In the genomic region with DNA sequence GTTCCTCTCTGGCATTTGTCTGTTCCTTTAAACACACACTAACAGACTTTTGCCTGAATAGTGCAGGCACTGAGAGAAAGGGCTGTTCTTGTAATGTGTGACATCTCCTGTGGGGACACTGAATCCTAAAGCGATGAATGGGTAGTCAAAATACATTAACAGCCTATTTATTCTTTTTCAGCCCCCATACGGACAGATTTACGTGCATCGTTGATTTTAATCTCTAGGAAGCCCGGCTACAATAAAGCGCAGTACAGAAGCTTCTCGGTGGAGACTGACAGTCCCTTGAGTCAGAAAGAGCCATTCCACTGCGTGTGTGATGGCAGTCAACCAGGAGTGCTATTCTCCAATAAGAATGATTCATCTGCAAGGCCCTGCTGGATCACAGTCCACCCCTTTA, we compare ENCODE assay signal across 13 mouse cellular contexts.
DNase-seq lines count a peak whose midpoint lies in the region; ATAC-seq and TF ChIP-seq lines count a peak whose summit lies in the region.
"Had no signal": no experiment of that assay in that cellular context is flagged by ENCODE, and none has a peak within 500 bp of the region (broad histone marks: within the 10 kb centered on the region; RNA-seq: fewer than 3 reads in every experiment).

No protein-coding gene starts in this region.

- H3K4me1 ChIP-seq in forebrain, embryonic 14.5 days (ENCODE audit: control insufficient read depth, insufficient read depth, low read length), result no peaks in the 10 kb centered on the region
- H3K4me1 ChIP-seq in hindbrain, postnatal 0 days (ENCODE audit: insufficient read depth, low read length), result peaks cover 5% of the 10 kb centered on the region; the same call in 1 of the 2 replicates
- H3K4me1 ChIP-seq in neural tube, embryonic 15.5 days, result peaks cover 3% of the 10 kb centered on the region; the same call in 1 of the 2 replicates
- H3K4me1 ChIP-seq: heart, embryonic 12.5 days; limb, embryonic 13.5 days had no signal

- no peaks in the 10 kb centered on the region for H3K36me3 ChIP-seq in forebrain, embryonic 14.5 days (ENCODE audit: control insufficient read depth, insufficient read depth, low read length)
- no peaks in the 10 kb centered on the region for H3K36me3 ChIP-seq in hindbrain, postnatal 0 days (ENCODE audit: insufficient read depth, low read length)
- no peaks in the 10 kb centered on the region for H3K36me3 ChIP-seq in neural tube, embryonic 15.5 days
- H3K36me3 ChIP-seq: heart, embryonic 12.5 days; limb, embryonic 13.5 days had no signal

- H3K9ac ChIP-seq in forebrain, embryonic 14.5 days (ENCODE audit: low read length), result no peak overlapping the region
- H3K9ac ChIP-seq in hindbrain, postnatal 0 days (replicated peaks; ENCODE audit: low read length), result no peak overlapping the region
- no peak overlapping the region for H3K9ac ChIP-seq in neural tube, embryonic 15.5 days (replicated peaks)
- H3K9ac ChIP-seq: heart, embryonic 12.5 days; limb, embryonic 13.5 days had no signal

- WGBS in forebrain, embryonic 14.5 days, result 11% methylated on average over 8 of the region's 8 CpGs
- WGBS in hindbrain, postnatal 0 days, result 13% methylated on average over 8 of the region's 8 CpGs
- WGBS in neural tube, embryonic 15.5 days, result 9% methylated on average over 8 of the region's 8 CpGs

- H3K27ac ChIP-seq in forebrain, embryonic 14.5 days (ENCODE audit: low read depth, low read length), result no peak overlapping the region
- H3K27ac ChIP-seq in hindbrain, postnatal 0 days, result 0 out of 2 replicates have a peak overlapping the region, but pooled peaks have one; percentile 32
- no peak overlapping the region; the same call in 1 of the 2 replicates for H3K27ac ChIP-seq in neural tube, embryonic 15.5 days (replicated peaks)
- H3K27ac ChIP-seq: limb, embryonic 13.5 days had no signal

- H3K9me3 ChIP-seq in forebrain, embryonic 14.5 days (replicated peaks; ENCODE audit: control insufficient read depth, low read length), result no peaks in the 10 kb centered on the region
- H3K9me3 ChIP-seq in hindbrain, postnatal 0 days (ENCODE audit: low read length), result no peaks in the 10 kb centered on the region
- H3K9me3 ChIP-seq in neural tube, embryonic 15.5 days (replicated peaks), result no peaks in the 10 kb centered on the region
- H3K9me3 ChIP-seq: heart, embryonic 12.5 days; limb, embryonic 13.5 days had no signal

- intact Hi-C loops in left cerebral cortex, postnatal 4 days (cut with DNase I), result no loop called here

- H3K27me3 ChIP-seq in forebrain, embryonic 14.5 days (replicated peaks; ENCODE audit: control insufficient read depth, insufficient read depth, low read length), result no peaks in the 10 kb centered on the region
- H3K27me3 ChIP-seq in hindbrain, postnatal 0 days (ENCODE audit: insufficient read depth, low read length), result no peaks in the 10 kb centered on the region
- no peaks in the 10 kb centered on the region for H3K27me3 ChIP-seq in neural tube, embryonic 15.5 days (replicated peaks)
- H3K27me3 ChIP-seq: heart, embryonic 12.5 days; limb, embryonic 13.5 days had no signal

- no peak overlapping the region for H3K4me3 ChIP-seq in forebrain, embryonic 14.5 days (ENCODE audit: low read depth, low read length)
- H3K4me3 ChIP-seq in hindbrain, postnatal 0 days (ENCODE audit: low read length), result peak overlapping the region; percentile 23
- H3K4me3 ChIP-seq in neural tube, embryonic 15.5 days (replicated peaks), result peak overlapping the region; percentile 24
- H3K4me3 ChIP-seq: heart, embryonic 12.5 days; limb, embryonic 13.5 days had no signal

- peak; percentile 26; the same call in 1 of the 2 replicates for TF ChIP-seq CTCF in hindbrain, postnatal 0 days (IDR thresholded peaks at IDR 0.05; ENCODE audit: low read depth)

- DNase-seq in left cerebral cortex, postnatal 4 days, result peak; percentile 13
- DNase-seq in left cerebral cortex, adult 11 months (ENCODE audit: low spot score), result no peak
- DNase-seq in forebrain, embryonic 14.5 days (ENCODE audit: low spot score), result peak; percentile 46
- DNase-seq in hindbrain, postnatal 0 days (ENCODE audit: low spot score), result peak; percentile 63
- no peak for DNase-seq in urinary bladder, adult 2 months (ENCODE audit: low spot score)
- no peak for DNase-seq in spleen, adult 12 weeks (ENCODE audit: low spot score)
- DNase-seq: adrenal gland, adult 8-10 months; gastrocnemius, postnatal 10 days; lung, adult 2 months; spleen, adult 18-20 months had no signal

- ATAC-seq in forebrain, embryonic 14.5 days, result peak; percentile 75; the same call in 1 of the 2 replicates
- ATAC-seq in hindbrain, postnatal 0 days, result peak; percentile 85
- peak; percentile 75 for ATAC-seq in neural tube, embryonic 15.5 days (ENCODE audit: low FRiP score)

- H3K4me2 ChIP-seq in forebrain, embryonic 14.5 days (ENCODE audit: low read length), result 0 out of 2 replicates have a peak overlapping the region, but pooled peaks have one; percentile 0
- peak overlapping the region; percentile 51 for H3K4me2 ChIP-seq in hindbrain, postnatal 0 days (ENCODE audit: low read depth, low read length)
- H3K4me2 ChIP-seq in neural tube, embryonic 15.5 days, result peak overlapping the region; percentile 48
- H3K4me2 ChIP-seq: heart, embryonic 12.5 days; limb, embryonic 13.5 days had no signal

Comparison
In these comparisons a context has a peak if more than half of its experiments do, and no peak if none do; other contexts are left out.
1. DNase-seq: peak in left cerebral cortex, postnatal 4 days (single experiment), forebrain, embryonic 14.5 days (single experiment) and hindbrain, postnatal 0 days (single experiment); none in left cerebral cortex, adult 11 months (single experiment), urinary bladder, adult 2 months (single experiment) and spleen, adult 12 weeks (single experiment).
2. H3K4me2 ChIP-seq: peak in every context shown above with its lines; median percentile 51 in hindbrain, postnatal 0 days; 48 in neural tube, embryonic 15.5 days; 0 in forebrain, embryonic 14.5 days.
3. Peak in every context shown above with its lines, with median percentiles within 50 percentile points of each other: ATAC-seq.